Mouse (Mus musculus): ENCODE measurements at regions not wholly inside any gene's neighbourhood (a gene's known extent, or its start where the extent isn't known, plus 50 kb on each side); places are given as distances from the start of the nearest gene placed in this dataset.

- TF ChIP-seq CTCF (IDR thresholded peaks at IDR 0.05; ENCODE audit: low read depth) (no peak), EP300 (IDR thresholded peaks at IDR 0.05; ENCODE audit: low read depth) (no peak)
These were observed 164.9 kb downstream of the Gas1 start for GRCm38 (mm10) chr13:60012046-60012813.
